Mouse (Mus musculus) limb, embryonic 12.5 days (tissue): Measurements from ENCODE around the gene Slc12a7. TPM values are rescaled to one million over a fixed set of nuclear protein-coding genes. Genes with fewer than 3 reads are reported as not detected.

Experiments used
- ATAC-seq: fragments of 200-750 bp; cut with Nextera tagmentation; 2 replicates; pipeline ENCODE4 v1.8.0; 2017; ENCODE audit warnings: low read depth, moderate TSS enrichment; ENCODE audit not compliant: insufficient number of reproducible peaks, insufficient read depth, low FRiP score, low TSS enrichment
- H3K27ac ChIP-seq: fragments of 300-500 bp; sonication (generic); 2 replicates; pipeline ENCODE4 v1.5.1; 2016; ENCODE audit warnings: mild to moderate bottlenecking, moderate library complexity
- H3K27me3 ChIP-seq: fragments of 300-500 bp; sonication (generic); 2 replicates; pipeline ENCODE4 v1.6.1; 2016; ENCODE audit warnings: mild to moderate bottlenecking, moderate library complexity
- H3K36me3 ChIP-seq: fragments of 300-500 bp; sonication (generic); 2 replicates; pipeline ENCODE4 v1.6.1; 2016; ENCODE audit warnings: mild to moderate bottlenecking, moderate library complexity
- H3K4me1 ChIP-seq: fragments of 300-500 bp; sonication (generic); replicated peaks from 2 replicates; pipeline ENCODE4 v1.6.1; 2016
- H3K4me2 ChIP-seq: fragments of 300-500 bp; sonication (generic); 2 replicates; pipeline ENCODE4 v1.6.1; 2016; ENCODE audit warnings: mild to moderate bottlenecking, moderate library complexity
- H3K4me3 ChIP-seq: fragments of 300-500 bp; sonication (generic); replicated peaks from 2 replicates; pipeline ENCODE4 v1.5.1; 2016; ENCODE audit warnings: mild to moderate bottlenecking
- H3K9ac ChIP-seq: fragments of 300-500 bp; sonication (generic); replicated peaks from 2 replicates; pipeline ENCODE4 v1.6.1; 2016; ENCODE audit warnings: mild to moderate bottlenecking, moderate library complexity
- H3K9me3 ChIP-seq: fragments of 300-500 bp; sonication (generic); 2 replicates; pipeline ENCODE4 v1.6.1; 2016; ENCODE audit warnings: mild to moderate bottlenecking, moderate library complexity
- WGBS: fragments of 180-500 bp; shearing (Covaris S2); methylation state at CpG from one replicate; pipeline ENCODE4 v1.1.7; 2016; 5-methylcytosine and 5-hydroxymethylcytosine counted together
- polyA plus RNA-seq: library from polyadenylated mRNA; unstranded; fragments of >200 nt; fragmentation: Nextera tagmentation; extraction: Ambion mirVana; gene quantifications from 2 replicates; pipeline ENCODE4 v1.2.1, GENCODE M21; 2016

Slc12a7 gene
- polyA plus RNA-seq, 1 experiment from 2014 or later: 42.7 TPM

- H3K9me3 ChIP-seq: no peaks in the 10 kb centered on the region
- no peaks in the 10 kb centered on the region for H3K4me1 ChIP-seq
- no peak overlapping the region for H3K9ac ChIP-seq
- WGBS: 1% methylated on average over 2 of the region's 2 CpGs
- H3K36me3 ChIP-seq: no peaks in the 10 kb centered on the region
- peak; percentile 63; the same call in 1 of the 2 replicates for ATAC-seq
- H3K27me3 ChIP-seq: no peaks in the 10 kb centered on the region
- H3K27ac ChIP-seq: no peak overlapping the region
- H3K4me3 ChIP-seq: no peak overlapping the region
- H3K4me2 ChIP-seq: no peak overlapping the region
These were observed 14.7 kb upstream of the Slc12a7 start for GRCm38 (mm10) chr13:73718225-73718624.

GRCm38 (mm10) chr13:73720241-73720640 is 12.7 kb upstream of the Slc12a7 start:
- H3K9me3 ChIP-seq: no peaks in the 10 kb centered on the region
- H3K4me1 ChIP-seq: no peaks in the 10 kb centered on the region
- no peak overlapping the region for H3K9ac ChIP-seq
- H3K4me3 ChIP-seq: no peak overlapping the region
- no peaks in the 10 kb centered on the region for H3K36me3 ChIP-seq
- H3K27ac ChIP-seq: no peak overlapping the region
- H3K27me3 ChIP-seq: no peaks in the 10 kb centered on the region
- ATAC-seq: no peak
- WGBS: 80% methylated on average over 4 of the region's 4 CpGs
- H3K4me2 ChIP-seq: no peak overlapping the region

GRCm38 (mm10) chr13:73723081-73723668 is 9.7 kb upstream of the Slc12a7 start:
- peak; percentile 66 for ATAC-seq
- Histone ChIP-seq H3K9ac (no peak overlapping the region), H3K27me3 (no peaks in the 10 kb centered on the region), H3K27ac (no peak overlapping the region), H3K36me3 (no peaks in the 10 kb centered on the region), H3K4me2 (no peak overlapping the region), H3K4me3 (no peak overlapping the region), H3K4me1 (no peaks in the 10 kb centered on the region; the same call in 1 of the 2 replicates), H3K9me3 (no peaks in the 10 kb centered on the region)
- 37% methylated on average over 8 of the region's 8 CpGs for WGBS

GRCm38 (mm10) chr13:73725315-73725714 is 7.6 kb upstream of the Slc12a7 start:
- H3K4me2 ChIP-seq: no peak overlapping the region
- H3K4me1 ChIP-seq: no peaks in the 10 kb centered on the region; the same call in 1 of the 2 replicates
- no peaks in the 10 kb centered on the region for H3K9me3 ChIP-seq
- H3K4me3 ChIP-seq: no peak overlapping the region
- WGBS: 77% methylated on average over 5 of the region's 5 CpGs
- no peaks in the 10 kb centered on the region for H3K36me3 ChIP-seq
- no peak for ATAC-seq
- no peaks in the 10 kb centered on the region for H3K27me3 ChIP-seq
- H3K27ac ChIP-seq: no peak overlapping the region
- no peak overlapping the region for H3K9ac ChIP-seq

GRCm38 (mm10) chr13:73727621-73728025 is 5.3 kb upstream of the Slc12a7 start:
- 26% methylated on average over 2 of the region's 2 CpGs for WGBS
- H3K27me3 ChIP-seq: peaks cover 7% of the 10 kb centered on the region
- no peak overlapping the region for H3K9ac ChIP-seq
- H3K27ac ChIP-seq: no peak overlapping the region
- H3K36me3 ChIP-seq: no peaks in the 10 kb centered on the region
- H3K4me1 ChIP-seq: peaks cover 7% of the 10 kb centered on the region
- ATAC-seq: no peak
- H3K4me3 ChIP-seq: no peak overlapping the region
- no peaks in the 10 kb centered on the region for H3K9me3 ChIP-seq
- no peak overlapping the region for H3K4me2 ChIP-seq

GRCm38 (mm10) chr13:73728633-73729032 is 4.3 kb upstream of the Slc12a7 start:
- ATAC-seq: no peak
- Histone ChIP-seq H3K36me3 (no peaks in the 10 kb centered on the region), H3K9me3 (no peaks in the 10 kb centered on the region), H3K27me3 (peaks cover 17% of the 10 kb centered on the region), H3K4me3 (no peak overlapping the region), H3K4me2 (no peak overlapping the region), H3K4me1 (peaks cover 11% of the 10 kb centered on the region), H3K27ac (no peak overlapping the region), H3K9ac (no peak overlapping the region)

- no peak for ATAC-seq
- H3K4me1 ChIP-seq: peaks cover 22% of the 10 kb centered on the region
- H3K4me2 ChIP-seq: no peak overlapping the region
- H3K9ac ChIP-seq: no peak overlapping the region
- H3K36me3 ChIP-seq: no peaks in the 10 kb centered on the region
- no peak overlapping the region for H3K27ac ChIP-seq
- 50% methylated on average over 1 of the region's 1 CpGs for WGBS
- no peaks in the 10 kb centered on the region for H3K9me3 ChIP-seq
- peaks cover 28% of the 10 kb centered on the region for H3K27me3 ChIP-seq
- no peak overlapping the region for H3K4me3 ChIP-seq
These were observed 2.0 kb upstream of the Slc12a7 start for GRCm38 (mm10) chr13:73730913-73731312.

GRCm38 (mm10) chr13:73732235-73732634 is 659 bp upstream of the Slc12a7 start:
- Histone ChIP-seq H3K4me1 (peaks cover 22% of the 10 kb centered on the region), H3K36me3 (no peaks in the 10 kb centered on the region), H3K4me2 (peak overlapping the region; percentile 86), H3K27me3 (peaks cover 28% of the 10 kb centered on the region), H3K27ac (no peak overlapping the region), H3K9ac (peak overlapping the region; percentile 52; the same call in 1 of the 2 replicates), H3K4me3 (peak overlapping the region; percentile 45), H3K9me3 (no peaks in the 10 kb centered on the region)
- 64% methylated on average over 7 of the region's 7 CpGs for whole genome bisulfite sequencing
- ATAC-seq: peak; percentile 21; the same call in 1 of the 2 replicates

- no peak for ATAC-seq
- Histone ChIP-seq H3K4me3 (no peak overlapping the region), H3K9me3 (no peaks in the 10 kb centered on the region), H3K4me1 (peaks cover 22% of the 10 kb centered on the region), H3K4me2 (no peak overlapping the region), H3K27me3 (peaks cover 28% of the 10 kb centered on the region), H3K36me3 (no peaks in the 10 kb centered on the region), H3K27ac (no peak overlapping the region), H3K9ac (no peak overlapping the region)
- WGBS: 86% methylated on average over 1 of the region's 1 CpGs
These were observed 1.5 kb downstream of the Slc12a7 start for GRCm38 (mm10) chr13:73734379-73734778.

GRCm38 (mm10) chr13:73735270-73735669 is 2.4 kb downstream of the Slc12a7 start:
- H3K9ac ChIP-seq: no peak overlapping the region
- peaks cover 22% of the 10 kb centered on the region for H3K4me1 ChIP-seq
- WGBS: 58% methylated on average over 8 of the region's 8 CpGs
- H3K36me3 ChIP-seq: no peaks in the 10 kb centered on the region
- no peak overlapping the region for H3K4me3 ChIP-seq
- peaks cover 28% of the 10 kb centered on the region for H3K27me3 ChIP-seq
- peak; percentile 29; the same call in 1 of the 2 replicates for ATAC-seq
- no peak overlapping the region for H3K27ac ChIP-seq
- H3K4me2 ChIP-seq: no peak overlapping the region
- H3K9me3 ChIP-seq: no peaks in the 10 kb centered on the region

GRCm38 (mm10) chr13:73735928-73736327 is 3.0 kb downstream of the Slc12a7 start:
- ATAC-seq: no peak
- Histone ChIP-seq H3K27ac (no peak overlapping the region), H3K4me1 (peaks cover 22% of the 10 kb centered on the region), H3K4me3 (no peak overlapping the region), H3K27me3 (peaks cover 28% of the 10 kb centered on the region), H3K4me2 (no peak overlapping the region), H3K9ac (no peak overlapping the region), H3K36me3 (no peaks in the 10 kb centered on the region), H3K9me3 (no peaks in the 10 kb centered on the region)
- WGBS: 71% methylated on average over 2 of the region's 2 CpGs

- H3K36me3 ChIP-seq: no peaks in the 10 kb centered on the region
- H3K9ac ChIP-seq: no peak overlapping the region
- peaks cover 22% of the 10 kb centered on the region for H3K4me1 ChIP-seq
- WGBS: 90% methylated on average over 3 of the region's 3 CpGs
- no peak overlapping the region for H3K4me3 ChIP-seq
- no peak overlapping the region for H3K27ac ChIP-seq
- no peak overlapping the region for H3K4me2 ChIP-seq
- no peaks in the 10 kb centered on the region for H3K9me3 ChIP-seq
- ATAC-seq: no peak
- H3K27me3 ChIP-seq: peaks cover 28% of the 10 kb centered on the region
These were observed 4.0 kb downstream of the Slc12a7 start for GRCm38 (mm10) chr13:73736943-73737342.
